ENCODE assay signal across 13 mouse cellular contexts in genomic region chr7:142459299-142459691, GRCm38 (mm10). TPM values are rescaled to one million over a fixed set of nuclear protein-coding genes. Genes with fewer than 3 reads are reported as not detected.
DNase-seq lines count a peak whose midpoint lies in the region; ATAC-seq and TF ChIP-seq lines count a peak whose summit lies in the region.
"Had no signal": no experiment of that assay in that cellular context is flagged by ENCODE, and none has a peak within 500 bp of the region (broad histone marks: within the 10 kb centered on the region; RNA-seq: fewer than 3 reads in every experiment).

No protein-coding gene starts in this region.

- no peak for TF ChIP-seq RAD21 in CH12.LX (IDR thresholded peaks at IDR 0.05; ENCODE audit: low read depth, low read length)

- no peaks in the 10 kb centered on the region for H3K9me3 ChIP-seq in intestine, embryonic 14.5 days (ENCODE audit: control insufficient read depth, low read length)
- H3K9me3 ChIP-seq in intestine, postnatal 0 days (ENCODE audit: control insufficient read depth): no peaks in the 10 kb centered on the region
- no peaks in the 10 kb centered on the region for H3K9me3 ChIP-seq in CH12.LX (replicated peaks; ENCODE audit: low read length)
- no peaks in the 10 kb centered on the region for H3K9me3 ChIP-seq in embryonic facial prominence, embryonic 14.5 days (ENCODE audit: control insufficient read depth, low read length)
- H3K9me3 ChIP-seq: hindbrain, embryonic 12.5 days had no signal

- H3K27me3 ChIP-seq in intestine, embryonic 14.5 days (replicated peaks; ENCODE audit: control insufficient read depth, insufficient read depth, low read length): no peaks in the 10 kb centered on the region
- H3K27me3 ChIP-seq in intestine, postnatal 0 days (replicated peaks; ENCODE audit: control insufficient read depth, insufficient read depth, low read length): no peaks in the 10 kb centered on the region
- H3K27me3 ChIP-seq in CH12.LX (replicated peaks): no peaks in the 10 kb centered on the region
- H3K27me3 ChIP-seq in embryonic facial prominence, embryonic 14.5 days (replicated peaks; ENCODE audit: control insufficient read depth, insufficient read depth, low read length): no peaks in the 10 kb centered on the region
- H3K27me3 ChIP-seq: hindbrain, embryonic 12.5 days had no signal

- peak overlapping the region; percentile 7; the same call in 1 of the 2 replicates for H3K9ac ChIP-seq in intestine, embryonic 14.5 days (ENCODE audit: low read length)
- no peak overlapping the region for H3K9ac ChIP-seq in intestine, postnatal 0 days (ENCODE audit: low read depth, low read length)
- no peak overlapping the region for H3K9ac ChIP-seq in CH12.LX (ENCODE audit: insufficient read depth, low read depth)
- no peak overlapping the region for H3K9ac ChIP-seq in embryonic facial prominence, embryonic 14.5 days (ENCODE audit: low read depth, low read length)
- H3K9ac ChIP-seq: hindbrain, embryonic 12.5 days had no signal

- H3K4me3 ChIP-seq in intestine, embryonic 14.5 days (ENCODE audit: low read depth, low read length): no peak overlapping the region
- no peak overlapping the region for H3K4me3 ChIP-seq in intestine, postnatal 0 days (ENCODE audit: low read depth, low read length)
- H3K4me3 ChIP-seq in CH12.LX (replicated peaks in 1 of 3; ENCODE audit: low read depth in 2 of 3, low read length in 2 of 3, poor library complexity in 1 of 3): no peak overlapping the region
- H3K4me3 ChIP-seq in embryonic facial prominence, embryonic 14.5 days (ENCODE audit: low read depth, low read length): no peak overlapping the region
- H3K4me3 ChIP-seq: hindbrain, embryonic 12.5 days had no signal

- dilution Hi-C loops in CH12.LX (cut with MboI; ENCODE audit: extremely low pct_ligation_motif_present, extremely low pct_unique_long_range_greater_than_20kb, low sequenced_read_pairs): no loop called here

- no peak for TF ChIP-seq POLR2A in CH12.LX (IDR thresholded peaks at IDR 0.05; ENCODE audit: low read depth, low read length)

- no peak for TF ChIP-seq CTCF in intestine, postnatal 0 days (IDR thresholded peaks at IDR 0.05; ENCODE audit: low read depth)
- TF ChIP-seq CTCF in CH12.LX (conservative IDR thresholded peaks at IDR 0.05 in 1 of 2, IDR thresholded peaks at IDR 0.05 in 1 of 2; ENCODE audit: low read depth in 2 of 2, low read length in 2 of 2): no peak

- WGBS in intestine, embryonic 14.5 days: 63% methylated on average over 2 of the region's 2 CpGs
- 59% methylated on average over 2 of the region's 2 CpGs for WGBS in intestine, postnatal 0 days
- 74% methylated on average over 2 of the region's 2 CpGs for WGBS in embryonic facial prominence, embryonic 14.5 days

- H3K36me3 ChIP-seq in intestine, embryonic 14.5 days (ENCODE audit: control insufficient read depth, insufficient read depth, low read length): no peaks in the 10 kb centered on the region
- H3K36me3 ChIP-seq in intestine, postnatal 0 days (ENCODE audit: control insufficient read depth, insufficient read depth): no peaks in the 10 kb centered on the region
- H3K36me3 ChIP-seq in CH12.LX (replicated peaks in 1 of 2; ENCODE audit: control insufficient read depth in 1 of 2, insufficient read depth in 1 of 2, low read length in 1 of 2): peaks cover 6 to 16% of the 10 kb centered on the region in 2 experiments
- no peaks in the 10 kb centered on the region for H3K36me3 ChIP-seq in embryonic facial prominence, embryonic 14.5 days (ENCODE audit: control insufficient read depth, insufficient read depth, low read length)
- H3K36me3 ChIP-seq: hindbrain, embryonic 12.5 days had no signal

- peak; percentile 46 for DNase-seq in intestine, embryonic 14.5 days (ENCODE audit: low spot score)
- no peak for DNase-seq in CH12.LX (ENCODE audit: extremely low read depth)
- no peak for DNase-seq in embryonic facial prominence, embryonic 14.5 days (ENCODE audit: low spot score)
- DNase-seq in heart, postnatal 4 days: peak; percentile 55
- no peak for DNase-seq in left cerebral cortex, adult 11 months (ENCODE audit: low spot score)
- DNase-seq in left cerebral cortex, postnatal 14 days (ENCODE audit: low spot score in 2 of 2): no peak
- no peak for DNase-seq in frontal cortex, postnatal 25 days (ENCODE audit: low spot score in 2 of 2)
- DNase-seq: lung, postnatal 14 days; right cerebral cortex, postnatal 14 days; thymus, postnatal 14 days had no signal

- peaks cover 46% of the 10 kb centered on the region for H3K4me1 ChIP-seq in intestine, embryonic 14.5 days (replicated peaks; ENCODE audit: control insufficient read depth, insufficient read depth, low read length)
- H3K4me1 ChIP-seq in intestine, postnatal 0 days (replicated peaks; ENCODE audit: control insufficient read depth, insufficient read depth, low read length): no peaks in the 10 kb centered on the region
- peaks cover 42 to 65% of the 10 kb centered on the region in 2 experiments for H3K4me1 ChIP-seq in CH12.LX (ENCODE audit: control insufficient read depth in 1 of 2, insufficient read depth in 2 of 2)
- peaks cover 36% of the 10 kb centered on the region for H3K4me1 ChIP-seq in embryonic facial prominence, embryonic 14.5 days (ENCODE audit: control insufficient read depth, insufficient read depth, low read length)

- intact Hi-C loops in left cerebral cortex, postnatal 14 days (cut with DNase I): no loop called here

- peak overlapping the region; percentile 94 for H3K27ac ChIP-seq in intestine, embryonic 14.5 days (ENCODE audit: low read depth)
- H3K27ac ChIP-seq in intestine, postnatal 0 days (ENCODE audit: low read depth, low read length): no peak overlapping the region; the same call in 1 of the 2 replicates
- peak overlapping the region; percentile 70 for H3K27ac ChIP-seq in CH12.LX (ENCODE audit: insufficient read depth, low read depth)
- peak overlapping the region; percentile 98 for H3K27ac ChIP-seq in embryonic facial prominence, embryonic 14.5 days (replicated peaks; ENCODE audit: low read depth, low read length)

- H3K79me2 ChIP-seq in CH12.LX (replicated peaks; ENCODE audit: control insufficient read depth, extremely low read depth, insufficient read depth, poor library complexity, severe bottlenecking): peaks cover 30% of the 10 kb centered on the region

- no peak for ATAC-seq in intestine, embryonic 14.5 days (replicated peaks; ENCODE audit: low FRiP score, low TSS enrichment, low read depth)
- no peak for ATAC-seq in intestine, postnatal 0 days
- ATAC-seq in embryonic facial prominence, embryonic 14.5 days (ENCODE audit: low read depth): no peak
- ATAC-seq: activated CD4-positive, CD25-positive, alpha-beta regulatory T cell, adult 4 months had no signal

- 0 out of 2 replicates have a peak, but pooled peaks have one; percentile 9 for TF ChIP-seq EP300 in CH12.LX (IDR thresholded peaks at IDR 0.05; ENCODE audit: low read length)

- in situ Hi-C loops in CH12.LX (cut with MboI; ENCODE audit: low pct_ligation_motif_present, low pct_unique_long_range_greater_than_20kb, low sequenced_read_pairs): loop anchor here (25.0 kb wide), 1 partner anchor 553 kb away; the partner anchor contains the start of gene Tspan32

- no peak overlapping the region for H3K4me2 ChIP-seq in intestine, embryonic 14.5 days (ENCODE audit: low read length)
- H3K4me2 ChIP-seq in intestine, postnatal 0 days (replicated peaks; ENCODE audit: low read depth): no peak overlapping the region
- peak overlapping the region; percentile 9; the same call in 1 of the 2 replicates for H3K4me2 ChIP-seq in CH12.LX (ENCODE audit: insufficient read depth, low read depth, poor library complexity, severe bottlenecking)
- no peak overlapping the region for H3K4me2 ChIP-seq in embryonic facial prominence, embryonic 14.5 days (ENCODE audit: low read depth, low read length)
- H3K4me2 ChIP-seq: hindbrain, embryonic 12.5 days had no signal

RNA-seq across cellular contexts. Expression of gene Lsp1, which starts 1.3 kb away (rescaled TPM):
- polyA plus RNA-seq in intestine, embryonic 14.5 days (2014; fragmentation: Nextera tagmentation; extraction: Ambion mirVana): 145 and 153 TPM in 2 replicates
- 55.2 and 61.8 TPM in 2 replicates for polyA plus RNA-seq in intestine, postnatal 0 days (2015; fragmentation: Nextera tagmentation; extraction: Ambion mirVana)
- 314 and 364 TPM in 2 replicates for total RNA-seq in CH12.LX (2012; rRNA removed)
- 367 and 377 TPM in 2 replicates for total RNA-seq in CH12.LX (2014; rRNA removed)
- polyA plus RNA-seq in CH12.LX (2012; ENCODE audit: insufficient read length, low read depth): 715 and 732 TPM in 2 replicates
- 40.1 and 42.6 TPM in 2 replicates for polyA plus RNA-seq in embryonic facial prominence, embryonic 14.5 days (2014; fragmentation: Nextera tagmentation; extraction: Ambion mirVana)
- total RNA-seq in heart, postnatal 4 days (2021): 100 to 1,000 TPM in 1 of 2 experiments, 10 to 100 TPM in 1; 93.3 to 108 TPM
- total RNA-seq in left cerebral cortex, postnatal 14 days (2021): 1 to 10 TPM; 6.4 to 7.7 TPM

RNA-seq across cellular contexts. Expression of gene Tnni2, which starts 17.7 kb away (rescaled TPM):
- polyA plus RNA-seq in intestine, embryonic 14.5 days (2014; fragmentation: Nextera tagmentation; extraction: Ambion mirVana): 1.7 and 3.2 TPM in 2 replicates
- polyA plus RNA-seq in intestine, postnatal 0 days (2015; fragmentation: Nextera tagmentation; extraction: Ambion mirVana): 1.9 and 2.4 TPM in 2 replicates
- total RNA-seq in CH12.LX (2012; rRNA removed) (35.0 and 50.1 TPM in 2 replicates), CH12.LX (2014; rRNA removed) (74.0 and 77.4 TPM in 2 replicates)
- polyA plus RNA-seq in CH12.LX (2012; ENCODE audit: insufficient read length, low read depth): 88.1 and 154 TPM in 2 replicates
- polyA plus RNA-seq in embryonic facial prominence, embryonic 14.5 days (2014; fragmentation: Nextera tagmentation; extraction: Ambion mirVana): 319 and 564 TPM in 2 replicates
- 10 to 100 TPM in 1 of 2 experiments, 1 to 10 TPM in 1; 6.6 to 16.4 TPM for total RNA-seq in heart, postnatal 4 days (2021)
- total RNA-seq in left cerebral cortex, postnatal 14 days (2021): under 1 TPM in 1 of 2 experiments, not detected in 1; 0.74 TPM
- polyA plus RNA-seq: activated CD4-positive, CD25-positive, alpha-beta regulatory T cell, adult 4 months had no signal

RNA-seq across cellular contexts. Expression of gene Syt8, which starts 24.6 kb away (rescaled TPM):
- polyA plus RNA-seq in intestine, embryonic 14.5 days (2014; fragmentation: Nextera tagmentation; extraction: Ambion mirVana): 1.6 and 3.8 TPM in 2 replicates
- polyA plus RNA-seq in intestine, postnatal 0 days (2015; fragmentation: Nextera tagmentation; extraction: Ambion mirVana): 0.60 and 1.3 TPM in 2 replicates
- total RNA-seq in CH12.LX (2012; rRNA removed): not detected in 2 replicates
- not detected in 2 replicates for total RNA-seq in CH12.LX (2014; rRNA removed)
- polyA plus RNA-seq in CH12.LX (2012; ENCODE audit: insufficient read length, low read depth): not detected in 2 replicates
- polyA plus RNA-seq in embryonic facial prominence, embryonic 14.5 days (2014; fragmentation: Nextera tagmentation; extraction: Ambion mirVana): 1.9 and 3.9 TPM in 2 replicates
- not detected for total RNA-seq in heart, postnatal 4 days (2021)
- under 1 TPM in 1 of 2 experiments, not detected in 1; 0.44 TPM for total RNA-seq in left cerebral cortex, postnatal 14 days (2021)
- polyA plus RNA-seq: activated CD4-positive, CD25-positive, alpha-beta regulatory T cell, adult 4 months had no signal

RNA-seq across cellular contexts. Expression of gene Tnnt3, which starts 39.3 kb away (rescaled TPM):
- polyA plus RNA-seq in intestine, embryonic 14.5 days (2014; fragmentation: Nextera tagmentation; extraction: Ambion mirVana): 1.5 and 2.4 TPM in 2 replicates
- polyA plus RNA-seq in intestine, postnatal 0 days (2015; fragmentation: Nextera tagmentation; extraction: Ambion mirVana): 3.0 TPM in 2 replicates
- total RNA-seq in CH12.LX (2012; rRNA removed) (1.5 and 3.1 TPM in 2 replicates), CH12.LX (2014; rRNA removed) (3.3 and 4.1 TPM in 2 replicates)
- 13.3 and 16.9 TPM in 2 replicates for polyA plus RNA-seq in CH12.LX (2012; ENCODE audit: insufficient read length, low read depth)
- polyA plus RNA-seq in embryonic facial prominence, embryonic 14.5 days (2014; fragmentation: Nextera tagmentation; extraction: Ambion mirVana): 376 and 643 TPM in 2 replicates
- total RNA-seq in heart, postnatal 4 days (2021): 10 to 100 TPM in 1 of 2 experiments, under 1 TPM in 1; 0.98 to 10.9 TPM
- not detected for total RNA-seq in left cerebral cortex, postnatal 14 days (2021)

Comparison
In these comparisons a context has a peak if more than half of its experiments do, and no peak if none do; other contexts are left out.
1. DNase-seq: peak in intestine, embryonic 14.5 days (single experiment) and heart, postnatal 4 days (single experiment); none in CH12.LX (single experiment), embryonic facial prominence, embryonic 14.5 days (single experiment), left cerebral cortex, adult 11 months (single experiment), left cerebral cortex, postnatal 14 days (0 of 2) and frontal cortex, postnatal 25 days (0 of 2).
2. RNA of gene Tnni2, which starts 17.7 kb away (polyA plus RNA-seq): 319 to 564 TPM in embryonic facial prominence, embryonic 14.5 days and 88.1 to 154 TPM in CH12.LX; 1.7 to 3.2 TPM in intestine, embryonic 14.5 days and 1.9 to 2.4 TPM in intestine, postnatal 0 days; every median in the first group is over 10 times any median in the second.